Mouse (Mus musculus): ENCODE results near the gene Slc25a38.

The Slc25a38 gene

DNA sequence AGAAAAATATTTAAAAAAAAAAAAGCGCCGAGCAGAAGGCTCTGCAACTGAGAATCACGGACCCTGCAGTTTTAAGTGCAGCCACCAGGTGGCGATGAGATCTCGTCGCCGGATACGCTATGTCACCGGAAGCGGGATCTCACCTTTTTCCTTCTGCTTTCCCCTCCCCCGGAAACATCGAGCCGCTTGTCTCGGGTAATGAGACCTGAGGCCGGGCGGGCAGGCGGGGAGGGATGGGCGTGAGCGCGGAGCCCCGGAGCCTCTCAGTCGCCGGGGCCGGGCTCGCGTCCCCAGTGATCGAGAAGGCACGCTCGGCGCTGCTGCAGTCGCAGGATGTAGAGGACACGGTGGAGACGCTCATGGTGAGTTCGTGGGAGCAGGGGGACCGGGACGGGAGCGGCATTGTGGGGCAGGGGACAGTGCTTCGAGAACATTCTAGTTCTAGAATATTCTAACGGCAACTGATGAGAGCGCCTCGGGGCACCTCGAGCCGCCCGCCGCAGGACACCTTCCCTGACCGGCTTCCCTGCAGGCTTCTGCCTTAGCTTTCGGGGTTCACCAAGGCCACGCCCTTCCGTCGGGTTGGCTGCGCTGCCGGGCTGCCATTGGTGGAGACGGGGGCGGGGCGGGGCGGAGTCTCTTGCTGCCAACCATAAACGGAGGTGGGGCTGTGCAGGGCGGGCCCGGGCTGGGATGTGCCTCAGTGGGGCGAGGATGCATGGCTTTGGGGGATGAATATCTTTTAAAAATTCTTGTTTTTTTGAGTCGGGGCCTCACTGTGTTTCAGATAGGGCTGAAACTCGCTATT lies at the start of gene Slc25a38:
Slc25a38 (plus strand) TSS at position 164 of the 808 bp plus-strand sequence.
- DNase-seq (ENCODE audit: low spot score) = peak; percentile 89

- no peak for DNase-seq (ENCODE audit: low spot score)
Observed at GRCm38 (mm10) chr9:120064317-120064716, 45.9 kb upstream of the Slc25a38 start.

- DNase-seq (ENCODE audit: low spot score) = no peak
Observed at GRCm38 (mm10) chr9:120067609-120068008, 42.6 kb upstream of the Slc25a38 start.

DNA sequence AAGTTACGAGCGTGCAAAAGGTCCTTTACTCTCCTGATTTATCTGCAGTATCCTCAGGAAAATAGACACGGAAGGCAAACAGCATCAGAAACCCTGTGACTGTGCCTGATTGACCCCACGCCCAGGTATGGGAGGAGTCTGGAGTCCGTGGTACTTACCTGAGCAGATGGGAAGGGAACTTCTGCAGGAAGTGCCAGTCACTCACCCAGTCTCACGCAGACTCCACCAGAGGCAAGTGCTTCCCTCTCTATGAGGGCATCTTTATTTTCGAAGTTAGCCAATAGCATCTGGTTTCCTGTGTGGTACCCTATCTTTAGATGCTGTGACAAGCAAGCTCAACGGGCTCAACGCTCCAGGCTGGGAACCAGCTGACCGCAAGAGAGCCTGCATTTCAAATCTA lies 42.1 kb upstream of the Slc25a38 start:
- no peak for DNase-seq (ENCODE audit: low spot score)

- no peak for DNase-seq (ENCODE audit: low spot score)
Observed at GRCm38 (mm10) chr9:120069779-120070178, 40.4 kb upstream of the Slc25a38 start, which contains the start of gene Cx3cr1. Gene Cx3cr1 (minus strand): TSS chr9:120069879.

- DNase-seq (ENCODE audit: low spot score) = no peak
Observed at GRCm38 (mm10) chr9:120071251-120071650, 38.9 kb upstream of the Slc25a38 start.

- DNase-seq (ENCODE audit: low spot score) = peak; percentile 78
Observed at GRCm38 (mm10) chr9:120073169-120073568, 37.0 kb upstream of the Slc25a38 start.

- no peak for DNase-seq (ENCODE audit: low spot score)
Observed at GRCm38 (mm10) chr9:120074516-120074915, 35.7 kb upstream of the Slc25a38 start.

DNA sequence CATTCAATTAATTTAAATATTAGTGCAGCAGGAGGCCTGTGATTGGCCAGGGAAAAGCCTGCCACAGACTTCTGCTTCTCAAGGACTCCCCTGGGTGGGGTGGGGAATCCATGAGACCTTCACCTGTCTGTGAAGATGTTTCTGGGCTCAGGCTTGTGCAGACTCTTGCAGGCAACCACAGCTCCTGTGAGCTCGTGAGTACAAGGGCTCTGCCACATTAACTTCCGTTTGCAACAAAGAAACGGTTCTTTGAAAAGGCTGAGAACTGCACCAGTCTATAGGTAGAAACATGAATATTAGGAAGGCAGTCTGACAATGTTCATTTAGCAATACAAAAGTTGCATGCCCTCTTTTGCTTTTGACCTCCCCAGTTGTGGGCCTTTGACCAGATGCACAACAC lies 31.9 kb upstream of the Slc25a38 start:
- no peak for DNase-seq (ENCODE audit: low spot score)

- DNase-seq (ENCODE audit: low spot score) = no peak
Observed at GRCm38 (mm10) chr9:120079901-120080300, 30.3 kb upstream of the Slc25a38 start.

GRCm38 (mm10) chr9:120080546-120081108 lies 29.5 kb upstream of the Slc25a38 start:
- no peak for DNase-seq (ENCODE audit: low spot score)

DNA sequence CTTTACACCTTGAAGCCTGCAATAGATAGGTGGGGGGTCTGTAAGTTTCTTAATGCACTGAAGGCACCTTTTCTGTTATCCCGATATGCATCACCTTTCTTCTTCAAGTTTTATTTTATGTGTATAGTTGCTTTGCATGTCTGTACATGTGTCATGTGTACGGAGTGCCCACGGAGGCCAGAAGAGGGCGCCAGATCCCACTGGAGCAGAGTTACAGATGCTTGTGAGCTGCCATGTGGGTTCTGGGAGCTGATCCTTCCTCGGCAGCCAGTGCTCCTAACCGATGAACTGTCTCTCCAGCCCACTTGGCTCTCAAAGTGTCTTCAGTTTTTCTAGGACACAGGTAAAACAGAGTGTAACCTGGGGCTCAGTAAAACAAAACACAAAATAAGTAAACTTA lies 28.9 kb upstream of the Slc25a38 start:
- no peak for DNase-seq (ENCODE audit: low spot score)

DNA sequence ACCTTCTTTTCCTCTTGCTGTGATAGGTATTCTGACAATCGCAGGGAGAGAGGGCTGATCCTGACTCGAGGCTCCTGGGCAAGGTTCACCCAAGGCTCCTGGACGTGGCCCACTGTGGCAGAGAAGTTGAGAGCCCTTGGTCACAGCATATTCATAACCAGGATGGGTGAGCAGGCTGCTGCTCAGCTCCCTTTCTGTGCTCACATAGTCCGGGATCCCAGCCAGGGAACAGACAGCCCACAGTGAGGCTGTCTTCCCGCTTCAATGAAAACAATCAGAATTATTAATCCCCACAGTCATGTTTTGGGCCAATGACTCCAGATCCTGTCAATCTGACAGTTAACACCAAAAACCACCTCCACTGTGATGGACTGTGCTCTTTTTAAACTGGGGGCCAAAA lies 28.2 kb upstream of the Slc25a38 start:
- no peak for DNase-seq (ENCODE audit: low spot score)

DNA sequence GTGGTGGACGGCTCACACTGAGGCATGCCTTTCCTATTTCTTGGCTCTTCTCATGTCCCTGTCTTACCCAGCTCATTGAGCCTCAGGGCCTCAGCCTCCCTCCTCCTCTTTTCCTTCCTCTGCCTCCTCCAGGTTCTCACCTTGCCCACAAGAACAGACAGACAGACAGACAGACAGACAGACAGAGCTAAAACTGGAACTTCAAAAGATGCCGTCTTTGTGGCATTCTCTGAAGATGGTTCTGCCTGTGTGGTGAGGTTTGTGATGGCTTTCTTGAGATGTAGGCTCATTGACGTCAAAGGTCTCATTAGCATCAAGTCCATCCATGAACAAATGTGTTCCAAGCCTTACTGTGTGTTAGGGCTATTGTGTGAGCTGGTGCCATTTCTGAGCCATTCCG lies 27.5 kb upstream of the Slc25a38 start:
- DNase-seq (ENCODE audit: low spot score) = no peak

DNA sequence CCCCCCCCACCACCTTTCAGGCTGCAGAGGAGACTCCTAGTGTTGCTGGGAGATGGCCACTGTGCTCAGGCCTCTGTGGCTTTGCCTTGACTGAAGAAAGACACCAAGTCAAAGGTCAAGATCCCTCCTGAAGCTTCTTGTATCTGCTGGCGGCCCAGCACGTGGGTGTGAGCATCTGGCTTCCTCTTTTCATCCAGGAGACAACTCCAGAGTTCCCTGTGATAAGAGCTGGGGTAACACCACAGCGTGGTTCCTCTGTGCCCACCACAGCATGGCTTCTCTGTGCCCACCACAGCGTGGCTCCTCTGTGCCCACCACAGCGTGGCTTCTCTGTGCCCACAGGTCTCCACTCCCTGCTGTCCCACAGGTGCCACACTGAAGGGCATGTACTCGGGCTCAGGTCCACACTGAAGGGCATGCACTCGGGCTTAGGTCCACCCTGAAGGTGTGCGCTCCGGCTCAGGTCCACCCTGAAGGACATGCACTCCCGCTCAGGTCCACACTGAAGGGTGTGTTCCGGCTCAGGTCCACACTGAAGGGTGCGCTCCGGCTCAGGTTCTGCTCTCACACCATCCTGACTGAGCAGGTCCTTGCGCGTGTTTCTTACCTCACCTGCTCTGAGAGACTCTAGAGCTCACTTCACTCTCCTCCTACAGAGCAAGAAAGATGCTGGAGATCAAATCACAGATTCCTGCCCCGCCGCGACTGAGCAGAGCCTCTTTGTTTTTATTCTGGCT lies 26.8 kb upstream of the Slc25a38 start:
- no peak for DNase-seq (ENCODE audit: low spot score)

DNA sequence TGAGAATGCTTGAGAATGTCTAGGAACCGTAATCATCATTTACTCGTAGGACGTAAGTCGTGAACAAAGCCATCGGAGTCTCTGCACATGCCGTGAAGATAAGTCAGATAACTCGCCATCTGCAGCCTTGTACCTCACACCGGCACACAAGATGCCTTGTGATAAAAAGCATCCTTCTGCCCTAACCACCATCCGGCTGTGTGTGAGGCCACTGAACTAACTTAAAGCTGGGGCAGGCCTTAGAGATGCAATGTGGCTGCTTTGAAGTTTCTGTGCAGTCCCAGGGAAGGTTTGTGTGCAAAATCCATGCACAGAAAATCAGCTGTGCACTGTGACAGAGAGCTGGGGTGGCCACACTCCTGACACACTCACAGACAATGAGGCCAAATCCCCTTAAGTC lies 25.8 kb upstream of the Slc25a38 start:
- no peak for DNase-seq (ENCODE audit: low spot score)

- DNase-seq (ENCODE audit: low spot score) = no peak
Observed at GRCm38 (mm10) chr9:120089125-120089524, 21.0 kb upstream of the Slc25a38 start.

DNA sequence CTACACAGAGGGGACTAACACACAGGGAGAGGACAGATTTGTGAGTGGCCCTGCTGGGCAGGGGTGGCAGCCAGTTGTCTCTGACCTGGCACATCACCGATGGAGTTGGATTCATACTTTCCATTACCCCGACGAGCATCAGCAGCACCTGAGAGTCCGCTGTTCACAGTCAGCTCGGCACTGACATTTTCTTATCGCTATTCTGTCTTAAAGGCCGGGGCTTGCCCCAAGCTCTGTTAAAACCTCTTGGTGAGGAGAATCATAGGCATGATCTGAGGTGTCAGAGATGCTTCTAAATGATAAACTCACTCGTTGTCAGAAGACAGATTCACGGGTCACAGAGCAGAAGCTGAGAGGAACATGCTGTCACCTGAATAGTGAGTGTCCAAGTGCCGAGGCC lies 19.1 kb upstream of the Slc25a38 start:
- DNase-seq (ENCODE audit: low spot score) = no peak

DNA sequence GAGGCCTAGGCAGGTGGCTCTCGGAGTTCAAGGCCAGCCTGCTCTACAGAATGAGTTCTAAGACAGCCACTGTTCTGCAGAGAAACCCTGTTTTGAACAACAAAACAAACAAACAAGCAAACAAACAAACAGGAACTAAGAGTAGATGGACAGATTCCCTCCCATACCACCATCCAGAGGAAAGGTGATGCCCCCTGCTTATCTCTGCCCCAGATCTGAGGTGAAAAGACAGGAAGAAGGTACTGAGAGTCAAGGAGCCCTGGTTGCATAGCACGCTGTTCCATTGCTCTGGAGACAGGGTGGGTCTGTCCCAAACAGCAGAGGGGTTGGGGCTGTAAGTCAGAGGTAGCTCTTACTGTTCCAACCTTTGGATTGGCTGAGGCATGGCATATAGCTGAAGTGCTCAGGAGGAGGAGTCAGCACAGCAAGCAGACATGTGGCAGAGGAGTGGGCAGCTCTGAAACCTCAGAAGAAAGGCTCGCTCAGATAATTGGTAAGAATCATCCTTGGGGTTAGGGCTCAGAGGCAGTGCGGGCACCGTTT lies 18.4 kb upstream of the Slc25a38 start, which contains the start of gene Ccr8:
Ccr8 (plus strand) TSS at position 419 of the 543 bp plus-strand sequence.
- no peak for DNase-seq (ENCODE audit: low spot score)

GRCm38 (mm10) chr9:120093701-120094100 lies 16.5 kb upstream of the Slc25a38 start:
- no peak for DNase-seq (ENCODE audit: low spot score)

DNA sequence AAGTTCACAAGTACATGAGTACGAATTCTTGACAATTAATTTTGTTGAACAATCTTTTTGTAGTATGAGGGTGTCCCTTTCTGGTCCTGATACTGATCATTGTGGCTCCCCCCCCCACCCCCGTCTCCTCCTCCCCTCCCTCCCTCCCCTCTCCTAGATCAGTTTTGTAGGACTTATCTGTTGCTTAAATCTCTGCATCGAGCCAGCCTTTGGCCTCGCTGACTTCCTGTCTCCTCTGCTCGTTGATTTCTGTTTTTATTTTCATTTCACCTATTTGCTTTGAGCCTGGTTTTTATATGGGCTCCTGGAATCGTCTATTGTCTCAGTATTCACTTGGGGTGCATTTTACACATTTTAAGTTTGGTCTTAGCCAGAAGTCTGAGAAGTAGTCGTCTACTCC lies 14.3 kb upstream of the Slc25a38 start:
- DNase-seq (ENCODE audit: low spot score) = no peak

- no peak for DNase-seq (ENCODE audit: low spot score)
Observed at GRCm38 (mm10) chr9:120098682-120099081, 11.5 kb upstream of the Slc25a38 start.

- DNase-seq (ENCODE audit: low spot score) = no peak
Observed at GRCm38 (mm10) chr9:120099304-120099703, 10.9 kb upstream of the Slc25a38 start.

All from ovary, postnatal 10 days (tissue).